Mouse (Mus musculus) cerebellum, adult 11-12 months (tissue): ENCODE measurements around the gene Spesp1.
A peak's percentile ranks its signal among the peaks of the same experiment; 100 is the strongest.

Source experiments
- DNase-seq: peaks from one replicate; pipeline ENCODE4 v3.0.0; 2022

The Spesp1 gene

GRCm38 (mm10) chr9:62245612-62246379, 36.2 kb downstream of the Spesp1 start:
- DNase-seq = no peak

GRCm38 (mm10) chr9:62244612-62245010, 37.4 kb downstream of the Spesp1 start:
- DNase-seq = no peak

GRCm38 (mm10) chr9:62243991-62244611, 37.9 kb downstream of the Spesp1 start:
- peak; percentile 60 for DNase-seq

GRCm38 (mm10) chr9:62240036-62240435, 42.0 kb downstream of the Spesp1 start:
- DNase-seq = no peak

GRCm38 (mm10) chr9:62237381-62237980, 44.5 kb downstream of the Spesp1 start:
- DNase-seq = no peak

GRCm38 (mm10) chr9:62235501-62235900, 46.5 kb downstream of the Spesp1 start:
- DNase-seq = no peak

GRCm38 (mm10) chr9:62232649-62233048, 49.4 kb downstream of the Spesp1 start:
- no peak for DNase-seq

GRCm38 (mm10) chr9:62231046-62231445, 51.0 kb downstream of the Spesp1 start:
- no peak for DNase-seq

GRCm38 (mm10) chr9:62229985-62230384, 52.0 kb downstream of the Spesp1 start:
- DNase-seq = no peak

GRCm38 (mm10) chr9:62222481-62222880, 59.5 kb downstream of the Spesp1 start:
- DNase-seq = peak; percentile 70

GRCm38 (mm10) chr9:62222029-62222428, 60.0 kb downstream of the Spesp1 start:
- DNase-seq = no peak
